10 mouse cellular contexts compared by ENCODE assay signal in genomic region chr6:52163366-52164031, GRCm38 (mm10). TPM values are rescaled to one million over a fixed set of nuclear protein-coding genes. Genes with fewer than 3 reads are reported as not detected.
DNase-seq lines count a peak whose midpoint lies in the region; ATAC-seq and TF ChIP-seq lines count a peak whose summit lies in the region.
"Had no signal": no experiment of that assay in that cellular context is flagged by ENCODE, and none has a peak within 500 bp of the region (broad histone marks: within the 10 kb centered on the region; RNA-seq: fewer than 3 reads in every experiment).

No protein-coding gene starts in this region.

- TF ChIP-seq POLR2A in thymus, adult 2 months (IDR thresholded peaks at IDR 0.05; ENCODE audit: control insufficient read depth, extremely low read depth, insufficient read depth, low read length, poor library complexity) = no peak

- H3K9ac ChIP-seq in heart, embryonic 13.5 days = peak overlapping the region; percentile 72
- H3K9ac ChIP-seq in hindbrain, embryonic 15.5 days = peak overlapping the region; percentile 68
- H3K9ac ChIP-seq in liver, postnatal 0 days (replicated peaks) = peak overlapping the region; percentile 32; the same call in 1 of the 2 replicates

- no peaks in the 10 kb centered on the region for H3K36me3 ChIP-seq in heart, embryonic 13.5 days
- no peaks in the 10 kb centered on the region for H3K36me3 ChIP-seq in hindbrain, embryonic 15.5 days
- H3K36me3 ChIP-seq in liver, postnatal 0 days (replicated peaks; ENCODE audit: insufficient read depth, low read length) = no peaks in the 10 kb centered on the region
- no peaks in the 10 kb centered on the region for H3K36me3 ChIP-seq in thymus, adult 2 months (ENCODE audit: control insufficient read depth, insufficient read depth, low read length)

- DNase-seq in heart, postnatal 10 days = no peak
- peak; percentile 75 for DNase-seq in embryo, embryonic 10 days (ENCODE audit: low spot score)
- DNase-seq in liver, postnatal 0 days = no peak
- DNase-seq in left cerebral cortex, postnatal 14 days (ENCODE audit: low spot score in 2 of 2) = no peak
- no peak for DNase-seq in T-cell, adult 2 months (ENCODE audit: low spot score)
- DNase-seq in thymus, adult 2 months = no peak

- 7% methylated on average over 17 of the region's 17 CpGs for WGBS in heart, embryonic 13.5 days
- 2% methylated on average over 17 of the region's 17 CpGs for whole genome bisulfite sequencing in hindbrain, embryonic 15.5 days
- 11% methylated on average over 17 of the region's 17 CpGs for WGBS in liver, postnatal 0 days (ENCODE audit: insufficient replicate concordance)
- 86% methylated on average over 17 of the region's 17 CpGs for WGBS in thymus, adult 2 months

- H3K9me3 ChIP-seq in heart, embryonic 13.5 days = no peaks in the 10 kb centered on the region
- H3K9me3 ChIP-seq in hindbrain, embryonic 15.5 days = no peaks in the 10 kb centered on the region
- H3K9me3 ChIP-seq in liver, postnatal 0 days (ENCODE audit: low read length) = no peaks in the 10 kb centered on the region

- no peak for TF ChIP-seq CTCF in liver, postnatal 0 days (IDR thresholded peaks at IDR 0.05; ENCODE audit: low read depth)
- no peak for TF ChIP-seq CTCF in thymus, adult 2 months (IDR thresholded peaks at IDR 0.05; ENCODE audit: borderline replicate concordance, control insufficient read depth, extremely low read depth, insufficient read depth, low read length, poor library complexity)

- peaks cover 19% of the 10 kb centered on the region for H3K4me1 ChIP-seq in heart, embryonic 13.5 days
- peaks cover 20% of the 10 kb centered on the region for H3K4me1 ChIP-seq in hindbrain, embryonic 15.5 days (replicated peaks)
- H3K4me1 ChIP-seq in liver, postnatal 0 days (ENCODE audit: insufficient read depth) = peaks cover 3% of the 10 kb centered on the region
- peaks cover 2% of the 10 kb centered on the region; the same call in 1 of the 2 replicates for H3K4me1 ChIP-seq in thymus, adult 2 months (replicated peaks; ENCODE audit: control insufficient read depth, insufficient read depth, low read length)

- peak overlapping the region; percentile 79 for H3K27ac ChIP-seq in heart, embryonic 13.5 days (replicated peaks)
- H3K27ac ChIP-seq in hindbrain, embryonic 15.5 days (replicated peaks) = peak overlapping the region; percentile 95
- peak overlapping the region; percentile 13; the same call in 1 of the 2 replicates for H3K27ac ChIP-seq in liver, postnatal 0 days (ENCODE audit: low read depth)
- H3K27ac ChIP-seq in thymus, adult 2 months (ENCODE audit: control insufficient read depth, insufficient read depth, low read length) = no peak overlapping the region

- H3K27me3 ChIP-seq in heart, embryonic 13.5 days (replicated peaks) = peaks cover 99% of the 10 kb centered on the region
- peaks cover 2% of the 10 kb centered on the region; the same call in 1 of the 2 replicates for H3K27me3 ChIP-seq in hindbrain, embryonic 15.5 days
- H3K27me3 ChIP-seq in liver, postnatal 0 days (ENCODE audit: insufficient read depth, low read length) = peaks cover 98% of the 10 kb centered on the region
- H3K27me3 ChIP-seq in thymus, adult 2 months (ENCODE audit: control insufficient read depth, insufficient read depth, low read length) = peaks cover 5% of the 10 kb centered on the region

- peak overlapping the region; percentile 51 for H3K4me3 ChIP-seq in heart, embryonic 13.5 days
- peak overlapping the region; percentile 87 for H3K4me3 ChIP-seq in hindbrain, embryonic 15.5 days
- peak overlapping the region; percentile 38 for H3K4me3 ChIP-seq in liver, postnatal 0 days (ENCODE audit: low read depth, low read length)
- H3K4me3 ChIP-seq in thymus, adult 2 months (ENCODE audit: control insufficient read depth, insufficient read depth, low read length) = no peak overlapping the region

- TF ChIP-seq EP300 in liver, postnatal 0 days (IDR thresholded peaks at IDR 0.05; ENCODE audit: low read depth) = no peak

- peak overlapping the region; percentile 59 for H3K4me2 ChIP-seq in heart, embryonic 13.5 days
- peak overlapping the region; percentile 97 for H3K4me2 ChIP-seq in hindbrain, embryonic 15.5 days
- H3K4me2 ChIP-seq in liver, postnatal 0 days (ENCODE audit: low read depth, low read length) = peak overlapping the region; percentile 41

- ATAC-seq in heart, embryonic 13.5 days (ENCODE audit: extremely low read depth, insufficient number of reproducible peaks, low FRiP score, low TSS enrichment) = no peak
- ATAC-seq in hindbrain, embryonic 15.5 days (ENCODE audit: low FRiP score, low read depth) = no peak
- ATAC-seq in liver, postnatal 0 days = no peak

- intact Hi-C loops in heart, postnatal 10 days (cut with DNase I) = loop anchor here (2.0 to 5.0 kb wide), 3 partner anchors 27 to 991 kb away; partner anchors contain the start of gene Hoxa4
- intact Hi-C loops in left cerebral cortex, postnatal 14 days (cut with DNase I) = loop anchor here (5.0 to 10.0 kb wide), 2 partner anchors 151 to 156 kb away; partner anchors contain the start of gene Evx1

RNA-seq across cellular contexts. Expression of gene Hoxa2, which starts 1.1 kb away (rescaled TPM):
- 1.5 and 2.5 TPM in 2 replicates for polyA plus RNA-seq in heart, embryonic 13.5 days (2015; fragmentation: Nextera tagmentation; extraction: Ambion mirVana)
- total RNA-seq in heart, postnatal 10 days (2021) = 1 to 10 TPM in 1 of 2 experiments, under 1 TPM in 1; 0.98 to 1.0 TPM
- 22.4 and 26.8 TPM in 2 replicates for polyA plus RNA-seq in hindbrain, embryonic 15.5 days (2015; fragmentation: Nextera tagmentation; extraction: Ambion mirVana)
- 0.39 and 0.63 TPM in 2 replicates for polyA plus RNA-seq in liver, postnatal 0 days (2015; fragmentation: Nextera tagmentation; extraction: Ambion mirVana)
- not detected for total RNA-seq in left cerebral cortex, postnatal 14 days (2021)
- 0.85 and 1.4 TPM in 2 replicates for polyA plus RNA-seq in thymus, adult 2 months (2012; rRNA removed)
- total RNA-seq: left cerebral cortex, adult 8-10 months; MEL had no signal

RNA-seq across cellular contexts. Expression of gene Hoxa1, which starts 5.4 kb away (rescaled TPM):
- polyA plus RNA-seq in heart, embryonic 13.5 days (2015; fragmentation: Nextera tagmentation; extraction: Ambion mirVana) = 0.97 and 1.6 TPM in 2 replicates
- under 1 TPM; 0.22 to 0.30 TPM for total RNA-seq in heart, postnatal 10 days (2021)
- 1.3 and 1.8 TPM in 2 replicates for polyA plus RNA-seq in hindbrain, embryonic 15.5 days (2015; fragmentation: Nextera tagmentation; extraction: Ambion mirVana)
- 0.11 and 0.16 TPM in 2 replicates for polyA plus RNA-seq in liver, postnatal 0 days (2015; fragmentation: Nextera tagmentation; extraction: Ambion mirVana)
- not detected for total RNA-seq in left cerebral cortex, postnatal 14 days (2021)
- polyA plus RNA-seq in thymus, adult 2 months (2012; rRNA removed) = 0.43 and 0.63 TPM in 2 replicates
- total RNA-seq: left cerebral cortex, adult 8-10 months; MEL had no signal

RNA-seq across cellular contexts. Expression of gene 5730596B20Rik, which starts 13.8 kb away (rescaled TPM):
- 0.15 and 0.33 TPM in 2 replicates for polyA plus RNA-seq in heart, embryonic 13.5 days (2015; fragmentation: Nextera tagmentation; extraction: Ambion mirVana)
- under 1 TPM; 0.10 to 0.17 TPM for total RNA-seq in heart, postnatal 10 days (2021)
- polyA plus RNA-seq in hindbrain, embryonic 15.5 days (2015; fragmentation: Nextera tagmentation; extraction: Ambion mirVana) = 4.0 and 4.3 TPM in 2 replicates
- polyA plus RNA-seq in liver, postnatal 0 days (2015; fragmentation: Nextera tagmentation; extraction: Ambion mirVana) = not detected in 2 replicates
- not detected for total RNA-seq in left cerebral cortex, postnatal 14 days (2021)
- polyA plus RNA-seq in thymus, adult 2 months (2012; rRNA removed) = 0.04 TPM in 1 of 2 replicates, not detected in the other
- total RNA-seq: left cerebral cortex, adult 8-10 months; MEL had no signal

RNA-seq across cellular contexts. Expression of gene Hoxa4, which starts 28.1 kb away (rescaled TPM):
- 0.71 and 0.74 TPM in 2 replicates for polyA plus RNA-seq in heart, embryonic 13.5 days (2015; fragmentation: Nextera tagmentation; extraction: Ambion mirVana)
- total RNA-seq in heart, postnatal 10 days (2021) = 1 to 10 TPM in 1 of 2 experiments, under 1 TPM in 1; 0.69 to 1.3 TPM
- 10.6 and 12.2 TPM in 2 replicates for polyA plus RNA-seq in hindbrain, embryonic 15.5 days (2015; fragmentation: Nextera tagmentation; extraction: Ambion mirVana)
- 0.13 and 0.30 TPM in 2 replicates for polyA plus RNA-seq in liver, postnatal 0 days (2015; fragmentation: Nextera tagmentation; extraction: Ambion mirVana)
- not detected for total RNA-seq in left cerebral cortex, postnatal 14 days (2021)
- polyA plus RNA-seq in thymus, adult 2 months (2012; rRNA removed) = 1.2 and 1.5 TPM in 2 replicates
- total RNA-seq: left cerebral cortex, adult 8-10 months; MEL had no signal

RNA-seq across cellular contexts. Expression of gene Hoxa5, which starts 40.9 kb away (rescaled TPM):
- 3.6 and 5.9 TPM in 2 replicates for polyA plus RNA-seq in heart, embryonic 13.5 days (2015; fragmentation: Nextera tagmentation; extraction: Ambion mirVana)
- 1 to 10 TPM; 1.2 to 1.6 TPM for total RNA-seq in heart, postnatal 10 days (2021)
- 105 and 115 TPM in 2 replicates for polyA plus RNA-seq in hindbrain, embryonic 15.5 days (2015; fragmentation: Nextera tagmentation; extraction: Ambion mirVana)
- polyA plus RNA-seq in liver, postnatal 0 days (2015; fragmentation: Nextera tagmentation; extraction: Ambion mirVana) = 0.58 and 0.73 TPM in 2 replicates
- not detected for total RNA-seq in left cerebral cortex, postnatal 14 days (2021)
- polyA plus RNA-seq in thymus, adult 2 months (2012; rRNA removed) = 1.1 and 1.5 TPM in 2 replicates
- total RNA-seq: left cerebral cortex, adult 8-10 months; MEL had no signal

Comparison
In these comparisons a context has a peak if more than half of its experiments do, and no peak if none do; other contexts are left out.
1. H3K4me2 ChIP-seq: peak in every context shown above with its lines; median percentile 97 in hindbrain, embryonic 15.5 days; 59 in heart, embryonic 13.5 days; 41 in liver, postnatal 0 days.